Mouse (Mus musculus): ENCODE results near the gene Kifc5b. TPM values are rescaled to one million over a fixed set of nuclear protein-coding genes. Genes with fewer than 3 reads are reported as not detected.
"Not testable (repeated sequence)": the region's sequence is repeated elsewhere in the genome, so short reads cannot be mapped to it uniquely, and the experiment has no call there.

Gene Kifc5b
- polyA plus RNA-seq, 1 experiment from 2014 or later, result 0.94 TPM

- no peaks in the 10 kb centered on the region for H3K4me1 ChIP-seq (replicated peaks; ENCODE audit: control insufficient read depth, insufficient read depth, low read length)
- H3K4me3 ChIP-seq (ENCODE audit: low read depth, low read length), result no peak overlapping the region
- WGBS, result 33% methylated on average over 1 of the region's 1 CpGs
- TF ChIP-seq CTCF (IDR thresholded peaks at IDR 0.05; ENCODE audit: low read depth), result no peak
- no peak overlapping the region for H3K4me2 ChIP-seq (replicated peaks; ENCODE audit: low read depth)
- H3K27me3 ChIP-seq (replicated peaks; ENCODE audit: control insufficient read depth, insufficient read depth, low read length), result no peaks in the 10 kb centered on the region
- no peaks in the 10 kb centered on the region for H3K36me3 ChIP-seq (ENCODE audit: control insufficient read depth, insufficient read depth)
- no peaks in the 10 kb centered on the region for H3K9me3 ChIP-seq (ENCODE audit: control insufficient read depth)
- no peak for ATAC-seq
- H3K27ac ChIP-seq (ENCODE audit: low read depth, low read length), result no peak overlapping the region
- no peak overlapping the region for H3K9ac ChIP-seq (ENCODE audit: low read depth, low read length)
Observed at GRCm38 (mm10) chr17:26915248-26915647, 1.6 kb upstream of the Kifc5b start.

GRCm38 (mm10) chr17:26917560-26917959 is 669 bp downstream of the Kifc5b start:
- H3K27me3 ChIP-seq (replicated peaks; ENCODE audit: control insufficient read depth, insufficient read depth, low read length); H3K4me1 ChIP-seq (replicated peaks; ENCODE audit: control insufficient read depth, insufficient read depth, low read length); H3K27ac ChIP-seq (ENCODE audit: low read depth, low read length); H3K9me3 ChIP-seq (ENCODE audit: control insufficient read depth); ATAC-seq; H3K36me3 ChIP-seq (ENCODE audit: control insufficient read depth, insufficient read depth): not testable (repeated sequence)
- Histone ChIP-seq H3K4me3 (ENCODE audit: low read depth, low read length) (peak overlapping the region; percentile 71), H3K4me2 (replicated peaks; ENCODE audit: low read depth) (peak overlapping the region; percentile 79), H3K9ac (ENCODE audit: low read depth, low read length) (peak overlapping the region; percentile 55)
- under 1% methylated on average over 12 of the region's 12 CpGs for WGBS

- no peak for TF ChIP-seq CTCF (IDR thresholded peaks at IDR 0.05; ENCODE audit: low read depth)
- ATAC-seq, result no peak
- no peaks in the 10 kb centered on the region for H3K9me3 ChIP-seq (ENCODE audit: control insufficient read depth)
- no peak overlapping the region for H3K4me3 ChIP-seq (ENCODE audit: low read depth, low read length)
- 0 out of 2 replicates have a peak, but pooled peaks cover under 1% of the 10 kb centered on the region for H3K36me3 ChIP-seq (ENCODE audit: control insufficient read depth, insufficient read depth)
- WGBS, result 67% methylated on average over 2 of the region's 2 CpGs
- H3K27ac ChIP-seq (ENCODE audit: low read depth, low read length), result no peak overlapping the region
- H3K4me2 ChIP-seq (replicated peaks; ENCODE audit: low read depth), result peak overlapping the region; percentile 40; the same call in 1 of the 2 replicates
- no peaks in the 10 kb centered on the region for H3K4me1 ChIP-seq (replicated peaks; ENCODE audit: control insufficient read depth, insufficient read depth, low read length)
- H3K27me3 ChIP-seq (replicated peaks; ENCODE audit: control insufficient read depth, insufficient read depth, low read length), result no peaks in the 10 kb centered on the region
- no peak overlapping the region for H3K9ac ChIP-seq (ENCODE audit: low read depth, low read length)
Observed at GRCm38 (mm10) chr17:26918343-26918742, 1.5 kb downstream of the Kifc5b start.

DNA sequence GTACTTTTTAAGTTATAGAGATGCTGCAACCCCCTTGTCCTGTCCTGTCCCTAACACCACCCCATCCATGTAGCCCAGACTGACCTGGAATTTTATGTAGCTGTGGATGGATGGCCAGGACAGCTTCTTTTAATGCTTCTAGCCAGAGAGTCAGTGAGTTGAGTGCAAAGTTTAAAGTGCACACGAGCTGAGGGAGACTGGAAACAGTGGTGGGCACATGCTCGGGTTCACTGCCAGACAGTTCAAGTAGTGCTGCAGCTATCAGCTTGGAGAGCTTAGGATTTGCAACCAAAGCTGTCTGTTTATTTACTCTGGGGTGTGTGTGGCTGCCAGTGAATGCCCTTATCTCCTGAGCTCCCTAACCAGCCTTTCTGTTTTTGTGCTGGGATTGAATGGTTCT is 2.6 kb downstream of the Kifc5b start:
- H3K36me3 ChIP-seq (ENCODE audit: control insufficient read depth, insufficient read depth); H3K4me2 ChIP-seq (replicated peaks; ENCODE audit: low read depth); ATAC-seq; H3K9ac ChIP-seq (ENCODE audit: low read depth, low read length); H3K4me3 ChIP-seq (ENCODE audit: low read depth, low read length); H3K9me3 ChIP-seq (ENCODE audit: control insufficient read depth); H3K27ac ChIP-seq (ENCODE audit: low read depth, low read length); H3K27me3 ChIP-seq (replicated peaks; ENCODE audit: control insufficient read depth, insufficient read depth, low read length); H3K4me1 ChIP-seq (replicated peaks; ENCODE audit: control insufficient read depth, insufficient read depth, low read length): not testable (repeated sequence)
- 40% methylated on average over 2 of the region's 2 CpGs for WGBS

DNA sequence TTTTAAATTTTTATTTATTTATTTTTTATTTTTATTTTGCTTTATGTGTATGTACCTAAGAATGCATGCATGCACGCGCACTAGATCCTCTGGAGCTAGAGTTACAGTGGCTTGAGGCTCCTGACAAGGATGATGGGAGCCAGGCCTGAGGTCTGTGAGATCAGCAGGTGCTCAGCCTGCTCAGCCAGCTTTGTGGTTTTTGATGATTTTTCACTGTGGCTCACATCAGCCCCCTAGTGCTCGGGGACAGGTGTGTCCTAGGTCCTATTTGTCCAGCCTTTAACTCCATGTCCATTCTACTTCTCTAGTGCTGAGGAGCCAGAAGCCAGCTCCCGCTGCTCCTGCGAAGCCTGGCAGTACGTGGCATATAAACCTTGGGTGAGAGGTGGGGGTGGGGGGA is 5.5 kb downstream of the Kifc5b start:
- H3K36me3 ChIP-seq (ENCODE audit: control insufficient read depth, insufficient read depth), result peaks cover 13% of the 10 kb centered on the region
- H3K4me2 ChIP-seq (replicated peaks; ENCODE audit: low read depth); H3K4me1 ChIP-seq (replicated peaks; ENCODE audit: control insufficient read depth, insufficient read depth, low read length); H3K9me3 ChIP-seq (ENCODE audit: control insufficient read depth); H3K4me3 ChIP-seq (ENCODE audit: low read depth, low read length); H3K27ac ChIP-seq (ENCODE audit: low read depth, low read length); H3K27me3 ChIP-seq (replicated peaks; ENCODE audit: control insufficient read depth, insufficient read depth, low read length); ATAC-seq; H3K9ac ChIP-seq (ENCODE audit: low read depth, low read length): not testable (repeated sequence)
- 91% methylated on average over 5 of the region's 6 CpGs for WGBS

GRCm38 (mm10) chr17:26925414-26925813 is 8.5 kb downstream of the Kifc5b start:
- H3K27me3 ChIP-seq (replicated peaks; ENCODE audit: control insufficient read depth, insufficient read depth, low read length); H3K4me1 ChIP-seq (replicated peaks; ENCODE audit: control insufficient read depth, insufficient read depth, low read length); H3K9me3 ChIP-seq (ENCODE audit: control insufficient read depth); H3K27ac ChIP-seq (ENCODE audit: low read depth, low read length); H3K4me3 ChIP-seq (ENCODE audit: low read depth, low read length); H3K9ac ChIP-seq (ENCODE audit: low read depth, low read length); ATAC-seq; H3K4me2 ChIP-seq (replicated peaks; ENCODE audit: low read depth): not testable (repeated sequence)
- WGBS, result 93% methylated on average over 9 of the region's 9 CpGs
- peaks cover 22% of the 10 kb centered on the region for H3K36me3 ChIP-seq (ENCODE audit: control insufficient read depth, insufficient read depth)

DNA sequence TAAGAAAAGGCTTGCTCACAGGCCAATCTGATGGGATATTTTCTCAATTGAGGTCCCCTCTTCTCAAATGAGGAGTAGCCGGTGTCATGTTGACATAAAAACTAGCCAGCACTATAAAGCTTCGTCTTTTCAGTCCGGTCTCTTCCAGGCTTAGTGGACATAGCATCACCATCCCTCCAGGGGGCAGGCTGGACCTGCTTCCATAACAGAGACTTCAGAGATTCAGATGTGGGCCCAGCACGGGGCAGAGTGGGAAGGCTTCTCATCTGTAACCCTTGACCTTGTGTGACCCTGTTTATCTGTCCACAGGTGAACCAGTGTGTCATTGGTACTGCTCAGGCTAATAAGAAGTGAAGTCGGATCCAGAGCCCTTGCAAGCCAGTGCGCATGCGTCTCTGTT is 14.9 kb downstream of the Kifc5b start:
- H3K36me3 ChIP-seq (ENCODE audit: control insufficient read depth, insufficient read depth), result peaks cover 32% of the 10 kb centered on the region
- not testable (repeated sequence) for H3K4me1 ChIP-seq (replicated peaks; ENCODE audit: control insufficient read depth, insufficient read depth, low read length); H3K4me3 ChIP-seq (ENCODE audit: low read depth, low read length); H3K27me3 ChIP-seq (replicated peaks; ENCODE audit: control insufficient read depth, insufficient read depth, low read length); H3K9me3 ChIP-seq (ENCODE audit: control insufficient read depth); H3K27ac ChIP-seq (ENCODE audit: low read depth, low read length); H3K4me2 ChIP-seq (replicated peaks; ENCODE audit: low read depth); H3K9ac ChIP-seq (ENCODE audit: low read depth, low read length)
- 55% methylated on average over 7 of the region's 7 CpGs for WGBS
- peak; percentile 81 for TF ChIP-seq CTCF (IDR thresholded peaks at IDR 0.05; ENCODE audit: low read depth)
- peak; percentile 30 for ATAC-seq
